Comparison of ENCODE assay signal across 8 mouse cellular contexts in the genomic region with DNA sequence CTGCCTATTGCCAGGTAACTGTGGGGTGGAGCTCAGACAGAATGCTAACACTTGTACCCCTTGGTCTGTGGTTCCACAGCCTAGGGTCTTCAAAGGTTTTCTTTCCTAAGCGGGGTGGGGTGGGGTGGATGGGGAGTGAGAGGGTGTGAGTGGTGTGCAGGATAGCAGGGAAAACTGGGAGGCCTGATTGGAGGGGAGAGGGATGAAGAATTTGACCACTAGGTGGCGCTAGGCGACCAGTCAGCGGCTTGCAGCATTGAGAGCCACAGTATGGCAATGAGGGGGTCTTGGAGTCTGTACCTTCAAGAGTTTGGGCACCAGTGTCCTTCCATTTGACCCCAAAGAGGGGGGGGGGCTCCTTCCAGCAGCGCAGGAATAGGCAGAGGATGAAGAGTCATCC. TPM values are rescaled to one million over a fixed set of nuclear protein-coding genes. Genes with fewer than 3 reads are reported as not detected.
DNase-seq lines count a peak whose midpoint lies in the region; ATAC-seq lines count a peak whose summit lies in the region.

No protein-coding gene starts in this region.

- no peaks in the 10 kb centered on the region for H3K4me1 ChIP-seq in hindbrain, embryonic 15.5 days (replicated peaks)

- no peak overlapping the region for H3K4me3 ChIP-seq in hindbrain, embryonic 15.5 days

- peak; percentile 40 for DNase-seq in Muller cell, postnatal 12 days (ENCODE audit: inconsistent ontology term)
- peak; percentile 89 to 93 for DNase-seq in cerebellum, postnatal 14 days
- DNase-seq in frontal cortex, postnatal 25 days (ENCODE audit: low spot score in 2 of 2), result peak; percentile 72
- peak; percentile 78 to 86 for DNase-seq in left cerebral cortex, adult 18-20 months (ENCODE audit: low spot score in 2 of 2)
- peak; percentile 84 to 87 for DNase-seq in right cerebral cortex, postnatal 10 days (ENCODE audit: low spot score in 2 of 2)
- peak; percentile 38 for DNase-seq in urinary bladder, postnatal 10 days (ENCODE audit: low spot score)

- H3K9me3 ChIP-seq in hindbrain, embryonic 15.5 days, result no peaks in the 10 kb centered on the region

- ATAC-seq in hindbrain, embryonic 15.5 days (ENCODE audit: low FRiP score, low read depth), result peak; percentile 90
- peak; percentile 76 for ATAC-seq in megakaryocyte, adult 5-6 weeks (ENCODE audit: poor library complexity, severe bottlenecking)

- H3K27me3 ChIP-seq in hindbrain, embryonic 15.5 days, result no peaks in the 10 kb centered on the region

- H3K36me3 ChIP-seq in hindbrain, embryonic 15.5 days, result no peaks in the 10 kb centered on the region

- 0% methylated on average over 5 of the region's 5 CpGs for WGBS in hindbrain, embryonic 15.5 days

- no peak overlapping the region for H3K9ac ChIP-seq in hindbrain, embryonic 15.5 days

- H3K27ac ChIP-seq in hindbrain, embryonic 15.5 days (replicated peaks), result no peak overlapping the region

- H3K4me2 ChIP-seq in hindbrain, embryonic 15.5 days, result no peak overlapping the region

RNA-seq across cellular contexts. Expression of a gene that starts 35.9 kb away (rescaled TPM):
- polyA plus RNA-seq in hindbrain, embryonic 15.5 days (2015; fragmentation: Nextera tagmentation; extraction: Ambion mirVana), result 3.8 and 3.9 TPM in 2 replicates
- 1 to 10 TPM; 7.9 to 8.6 TPM for total RNA-seq in left cerebral cortex, adult 18-20 months (2021)
- total RNA-seq in megakaryocyte, adult 5-6 weeks (2015), result 14.1 and 15.5 TPM in 2 replicates
- 14.8 and 15.1 TPM in 2 replicates for total RNA-seq in megakaryocyte, adult 5-6 weeks (2017)

Comparison
In these comparisons a context has a peak if more than half of its experiments do, and no peak if none do; other contexts are left out.
1. DNase-seq: peak in every context shown above with its lines; median percentile 91 in cerebellum, postnatal 14 days; 86 in right cerebral cortex, postnatal 10 days; 82 in left cerebral cortex, adult 18-20 months; 72 in frontal cortex, postnatal 25 days; 40 in Muller cell, postnatal 12 days; 38 in urinary bladder, postnatal 10 days.